Mouse (Mus musculus): ENCODE measurements at regions not wholly inside any gene's neighbourhood (a gene's known extent, or its start where the extent isn't known, plus 50 kb on each side); places are given as distances from the start of the nearest gene placed in this dataset.
A peak's percentile ranks its signal among the peaks of the same experiment; 100 is the strongest.

DNA sequence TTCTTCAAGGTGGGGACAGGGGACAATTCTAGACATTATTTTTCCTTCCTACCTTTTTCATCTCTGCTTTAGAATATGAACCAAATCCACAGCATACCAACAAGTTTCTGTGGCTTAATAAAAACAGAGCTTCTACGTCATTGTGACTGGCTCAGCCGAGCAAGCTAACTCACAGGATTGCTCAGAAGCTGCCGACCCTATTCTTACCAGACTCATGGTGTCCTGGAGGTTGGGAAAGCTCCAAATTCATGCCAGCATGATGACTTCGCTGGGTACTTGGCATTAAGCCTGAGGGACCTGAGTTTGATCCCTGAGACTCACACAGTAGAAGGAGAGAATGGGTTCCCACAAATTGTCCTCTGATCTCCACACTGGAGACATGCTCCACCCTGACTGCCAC is 253.1 kb upstream of the Tbl1xr1 start:
- no peak for DNase-seq

GRCm38 (mm10) chr3:21824101-21824880 is 252.2 kb upstream of the Tbl1xr1 start:
- DNase-seq, result no peak

DNA sequence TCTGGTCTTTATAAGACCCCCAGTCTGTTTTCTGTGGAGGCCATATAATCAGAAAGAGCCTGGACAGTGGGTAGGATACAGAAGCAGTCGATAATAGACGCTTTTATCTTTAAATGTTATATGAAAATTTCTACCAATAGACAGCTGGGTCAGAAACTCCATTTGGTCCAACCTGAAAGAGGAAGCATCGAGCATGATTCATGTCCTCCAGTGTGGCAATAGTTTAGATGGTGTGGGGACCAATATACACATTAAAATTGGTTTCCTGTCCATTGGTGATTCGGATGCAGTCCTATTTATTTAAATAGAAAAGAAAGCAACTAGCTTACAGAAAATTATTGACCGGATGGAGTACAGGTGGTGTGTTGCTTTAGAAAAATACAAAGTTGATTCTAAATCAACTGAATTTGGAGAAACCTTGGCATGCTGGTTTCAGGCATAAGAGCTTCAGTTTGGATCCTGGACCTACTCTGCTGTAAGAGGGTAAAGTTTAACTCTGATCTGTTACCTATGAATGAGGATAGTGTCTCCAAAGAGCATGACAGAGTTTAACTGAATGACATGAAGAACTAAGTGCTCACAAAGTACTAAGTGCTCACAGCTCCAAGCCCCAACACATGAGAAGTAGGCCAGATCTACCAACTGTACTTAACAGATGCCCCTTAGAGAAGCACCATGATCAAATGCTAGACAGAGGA is 251.4 kb upstream of the Tbl1xr1 start:
- no peak for DNase-seq

DNA sequence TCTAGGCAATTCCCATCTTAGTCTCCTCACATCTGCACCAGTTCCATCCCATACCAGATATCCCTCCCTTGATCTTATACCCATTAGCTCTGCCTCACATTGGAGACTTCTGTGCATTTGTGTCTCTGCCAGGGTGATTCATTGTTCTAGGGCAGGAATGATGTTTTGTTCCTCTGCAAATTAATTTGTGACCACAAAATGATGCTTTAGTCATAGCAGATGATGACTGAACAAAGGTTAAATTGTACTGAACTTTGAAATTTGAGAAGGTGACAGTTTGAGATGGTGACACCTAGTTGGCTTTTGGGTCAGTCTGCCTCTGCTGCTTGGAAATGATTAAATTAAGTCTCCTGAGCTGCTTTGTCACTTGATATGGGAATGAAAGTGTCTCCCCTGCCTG is 248.8 kb upstream of the Tbl1xr1 start:
- no peak for DNase-seq

DNA sequence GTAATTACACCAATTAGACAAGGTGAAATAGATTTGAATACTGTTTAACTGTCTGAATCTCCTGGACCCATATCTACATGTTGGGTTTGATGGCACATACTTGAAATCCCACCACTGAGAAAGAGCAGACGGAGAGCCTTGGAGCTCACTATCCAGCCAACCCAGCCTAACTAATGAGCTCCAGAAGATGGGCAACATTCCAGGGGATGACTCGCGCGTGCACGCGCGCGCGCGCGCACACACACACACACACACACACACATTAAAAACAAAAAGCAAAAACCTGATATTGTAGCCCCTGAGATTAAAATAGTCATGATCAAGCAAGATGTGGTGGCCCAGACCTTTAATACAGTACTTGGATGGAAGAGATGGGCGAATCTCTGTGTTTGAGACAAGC is 243.3 kb upstream of the Tbl1xr1 start:
- no peak for DNase-seq

DNA sequence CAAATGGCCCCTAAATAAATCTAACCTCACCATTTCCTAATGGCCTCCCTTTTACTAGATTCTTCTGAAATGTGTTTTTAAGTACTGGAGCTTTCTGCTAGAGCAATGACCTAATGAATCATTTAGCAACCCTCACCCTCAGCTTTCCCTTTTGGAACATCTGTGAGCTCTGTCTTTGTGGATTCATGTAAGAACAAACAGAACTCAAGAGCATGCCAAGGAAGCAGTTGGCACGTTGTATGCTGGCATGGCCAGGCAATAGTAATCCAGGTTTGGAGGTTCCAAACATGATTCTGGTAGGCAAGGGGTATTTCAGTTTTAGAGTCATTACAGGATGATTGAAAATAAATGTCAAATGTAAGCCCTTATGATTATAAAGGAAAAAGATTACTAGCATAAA is 240.9 kb upstream of the Tbl1xr1 start:
- no peak for DNase-seq

DNA sequence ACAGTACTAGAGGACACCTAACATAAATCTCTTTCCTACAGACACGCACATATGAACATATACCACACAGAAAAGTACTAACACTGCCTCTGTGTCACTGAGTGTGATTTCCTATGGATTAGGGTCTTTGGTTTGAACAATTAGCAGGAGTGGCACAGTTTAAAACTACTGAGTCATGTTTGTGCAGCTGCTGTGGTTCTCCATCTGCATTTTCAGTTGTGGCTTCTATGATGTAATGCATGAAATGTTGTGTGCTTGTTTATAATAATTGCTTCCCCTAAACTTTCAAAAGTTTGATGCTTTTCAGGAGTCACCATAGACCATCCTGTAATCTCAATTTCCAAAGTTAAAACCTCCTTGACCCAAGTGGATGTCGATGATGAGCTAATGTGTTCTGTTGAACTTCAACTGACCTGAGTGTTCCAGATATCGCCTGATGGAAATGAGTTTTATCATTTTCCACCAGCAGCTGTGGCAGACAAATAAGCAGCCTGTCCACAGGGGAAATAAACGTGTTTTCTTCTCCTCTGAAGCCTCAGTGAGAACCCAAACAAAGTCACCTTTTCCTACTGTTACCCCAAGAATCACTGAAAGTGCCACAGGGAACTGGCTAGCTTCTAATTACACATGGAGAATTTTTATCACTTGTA is 239.0 kb upstream of the Tbl1xr1 start:
- DNase-seq, result no peak

GRCm38 (mm10) chr3:21840751-21841488 is 235.5 kb upstream of the Tbl1xr1 start:
- DNase-seq, result peak; percentile 8 to 20

- DNase-seq, result no peak
Observed at GRCm38 (mm10) chr3:21841506-21841905, 234.9 kb upstream of the Tbl1xr1 start.

- DNase-seq, result peak; percentile 8 to 21
Observed at GRCm38 (mm10) chr3:21842545-21843291, 233.7 kb upstream of the Tbl1xr1 start.

DNA sequence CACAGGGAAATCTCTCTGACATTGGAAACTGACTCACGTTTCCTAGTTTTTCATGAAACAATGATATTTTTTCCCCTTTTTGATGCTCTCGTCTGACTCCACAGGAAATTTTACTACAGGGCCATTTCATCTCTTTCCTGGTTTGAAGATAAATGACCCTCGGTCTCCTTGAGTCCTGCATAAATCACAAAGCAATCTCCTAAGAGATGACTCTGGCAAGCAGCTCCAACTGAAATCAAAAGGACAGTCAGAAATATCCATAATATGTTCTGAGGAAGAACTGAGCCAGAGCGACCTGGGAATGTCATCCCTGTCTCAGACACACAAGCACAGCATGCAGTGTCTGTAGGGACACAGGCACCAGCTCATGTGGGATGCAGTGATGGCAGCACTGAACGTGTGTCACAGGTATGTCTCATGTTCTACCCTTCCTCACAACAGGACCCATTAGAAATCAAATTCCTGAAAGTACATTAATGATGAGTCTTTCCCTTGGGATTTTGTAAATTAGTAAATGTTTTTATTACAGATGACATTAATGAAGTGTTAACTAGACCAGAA is 233.1 kb upstream of the Tbl1xr1 start:
- DNase-seq, result no peak

- DNase-seq, result no peak
Observed at GRCm38 (mm10) chr3:21849831-21850230, 226.6 kb upstream of the Tbl1xr1 start.

GRCm38 (mm10) chr3:21850977-21851376 is 225.5 kb upstream of the Tbl1xr1 start:
- no peak for DNase-seq

DNA sequence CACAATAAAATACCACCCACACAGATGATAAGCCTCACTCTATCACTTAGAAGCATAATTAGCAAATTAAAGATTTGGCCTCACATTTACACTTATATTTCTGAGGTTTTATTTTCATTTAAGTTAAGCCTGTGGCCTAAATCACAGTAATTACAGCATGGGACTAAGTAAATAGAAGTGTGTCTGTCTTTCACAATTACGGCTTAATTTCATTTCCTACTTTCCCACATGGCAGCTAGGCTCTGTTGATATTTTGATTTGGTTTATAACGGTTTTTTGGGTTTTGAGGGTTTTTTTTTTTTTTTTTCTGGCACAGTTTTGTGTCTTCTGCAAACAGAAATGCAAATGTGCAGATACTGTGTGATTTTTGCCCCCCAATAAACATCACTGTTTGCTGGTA is 222.1 kb upstream of the Tbl1xr1 start:
- DNase-seq, result no peak

GRCm38 (mm10) chr3:21859436-21859835 is 217.0 kb upstream of the Tbl1xr1 start:
- DNase-seq, result no peak

DNA sequence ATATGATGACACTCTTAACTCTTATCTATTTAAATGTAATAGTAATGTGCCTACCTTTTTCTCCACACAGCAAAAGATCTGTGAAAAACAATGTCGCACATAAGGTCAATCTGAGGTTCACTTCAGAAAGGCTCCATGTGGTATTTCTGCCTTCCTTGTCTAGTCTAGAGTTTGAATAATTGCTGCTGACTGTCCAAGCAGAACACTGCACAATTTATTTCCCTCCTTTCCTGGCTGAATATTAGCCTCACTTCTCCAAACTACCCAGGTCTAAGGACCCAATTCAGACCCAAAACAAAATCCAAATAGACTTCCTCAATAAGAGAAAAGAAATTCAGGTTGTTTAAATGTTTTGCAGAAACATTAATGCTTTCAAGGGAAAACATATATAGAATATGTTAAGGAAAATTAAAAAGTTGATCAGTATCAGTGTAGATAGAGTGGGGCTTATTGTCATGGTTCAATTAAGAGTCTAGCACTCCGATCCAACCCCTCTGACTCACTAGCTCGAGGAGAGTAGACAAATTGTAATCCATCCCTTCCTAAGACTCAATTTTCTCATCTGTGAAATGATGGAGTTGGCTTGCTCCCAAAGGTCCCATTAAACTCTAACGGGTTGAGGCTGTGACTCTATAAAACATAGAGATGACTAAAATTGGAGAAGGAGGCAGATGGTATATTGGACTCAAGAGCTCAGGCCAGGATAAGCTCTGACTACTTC is 215.4 kb upstream of the Tbl1xr1 start:
- DNase-seq, result no peak

DNA sequence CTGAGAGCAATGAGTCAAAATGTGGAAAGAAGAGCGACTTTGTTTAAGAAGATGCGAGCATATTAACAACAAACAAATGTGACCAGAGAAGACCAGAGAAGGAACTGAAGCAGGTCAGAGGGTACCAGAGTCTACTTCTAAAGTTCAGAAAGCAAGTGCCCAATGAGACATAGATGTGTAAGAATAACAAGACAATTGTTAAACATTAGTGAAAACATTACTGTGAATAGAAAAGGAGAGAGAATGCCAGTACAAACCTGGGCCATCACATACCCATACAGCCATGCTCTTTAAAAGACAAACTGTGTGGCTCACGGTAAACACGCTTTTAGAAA is 214.8 kb upstream of the Tbl1xr1 start:
- no peak for DNase-seq

GRCm38 (mm10) chr3:21864391-21864790 is 212.1 kb upstream of the Tbl1xr1 start:
- DNase-seq, result no peak

- no peak for DNase-seq
Observed at GRCm38 (mm10) chr3:21865856-21866255, 210.6 kb upstream of the Tbl1xr1 start.

DNA sequence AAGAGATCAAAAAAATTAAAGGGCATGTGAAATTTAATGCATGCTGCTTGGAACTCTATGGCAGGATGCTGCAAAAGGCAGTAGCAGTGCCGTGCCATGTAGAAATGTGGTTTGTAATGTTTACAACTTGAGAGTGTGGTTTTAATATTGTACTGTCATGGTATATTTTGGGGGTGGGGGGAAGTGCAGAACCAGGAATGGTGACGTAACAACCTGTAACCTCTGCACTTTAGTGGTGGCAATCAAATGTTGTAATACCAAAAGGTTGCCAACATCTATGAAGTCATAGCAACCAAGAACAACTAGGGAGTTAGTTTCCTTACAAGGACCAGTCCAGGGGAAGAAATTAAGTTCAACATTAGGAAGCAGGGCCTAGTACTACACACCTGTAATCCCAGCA is 198.1 kb upstream of the Tbl1xr1 start:
- DNase-seq, result no peak

GRCm38 (mm10) chr3:21884216-21884615 is 192.2 kb upstream of the Tbl1xr1 start:
- DNase-seq, result no peak

- no peak for DNase-seq
Observed at GRCm38 (mm10) chr3:21888710-21889109, 187.7 kb upstream of the Tbl1xr1 start.
